8 mouse cellular contexts compared by ENCODE assay signal in the genomic region with DNA sequence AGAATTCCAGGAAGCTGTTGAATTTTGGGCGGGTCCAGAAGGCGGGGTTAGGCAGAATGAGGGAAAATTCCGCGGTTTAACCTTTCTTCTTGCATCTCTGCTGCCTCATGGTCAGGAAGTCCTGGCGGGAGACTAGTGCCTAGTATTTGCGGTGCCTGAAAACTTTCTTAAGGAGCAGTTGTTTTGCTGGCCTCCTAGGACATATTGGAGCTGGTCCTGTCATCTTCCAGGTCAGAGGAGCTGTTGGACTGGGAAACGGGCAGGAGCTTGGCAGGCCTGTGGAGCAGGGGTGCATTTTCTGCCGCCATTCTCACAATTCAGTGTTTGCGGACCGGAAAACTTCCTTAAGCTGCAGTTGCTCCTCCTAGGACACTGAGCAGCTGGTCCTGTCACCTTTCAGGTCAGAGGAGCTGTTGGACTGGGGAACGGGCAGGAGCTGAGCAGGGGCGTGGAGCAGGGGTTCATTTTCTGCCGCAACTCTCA. TPM values are rescaled to one million over a fixed set of nuclear protein-coding genes. Genes with fewer than 3 reads are reported as not detected.
DNase-seq lines count a peak whose midpoint lies in the region; ATAC-seq lines count a peak whose summit lies in the region.

No protein-coding gene starts in this region.

- 38% methylated on average over 13 of the region's 13 CpGs for WGBS in hindbrain, embryonic 11.5 days
- 48% methylated on average over 13 of the region's 13 CpGs for WGBS in hindbrain, embryonic 16.5 days
- 36% methylated on average over 13 of the region's 13 CpGs for WGBS in intestine, embryonic 14.5 days
- WGBS in midbrain, embryonic 13.5 days: 44% methylated on average over 13 of the region's 13 CpGs

- H3K4me2 ChIP-seq in hindbrain, embryonic 11.5 days (replicated peaks; ENCODE audit: low read depth, low read length): peak overlapping the region; percentile 21; the same call in 1 of the 2 replicates
- no peak overlapping the region for H3K4me2 ChIP-seq in hindbrain, embryonic 16.5 days (ENCODE audit: low read length)
- peak overlapping the region; percentile 40 for H3K4me2 ChIP-seq in intestine, embryonic 14.5 days (ENCODE audit: low read length)
- peak overlapping the region; percentile 9; the same call in 1 of the 2 replicates for H3K4me2 ChIP-seq in midbrain, embryonic 13.5 days (replicated peaks)

- H3K27me3 ChIP-seq in hindbrain, embryonic 11.5 days (ENCODE audit: control insufficient read depth, insufficient read depth, low read length): no peaks in the 10 kb centered on the region
- H3K27me3 ChIP-seq in hindbrain, embryonic 16.5 days (replicated peaks; ENCODE audit: control insufficient read depth, insufficient read depth, low read length): no peaks in the 10 kb centered on the region
- no peaks in the 10 kb centered on the region for H3K27me3 ChIP-seq in intestine, embryonic 14.5 days (replicated peaks; ENCODE audit: control insufficient read depth, insufficient read depth, low read length)
- H3K27me3 ChIP-seq in midbrain, embryonic 13.5 days: no peaks in the 10 kb centered on the region

- H3K4me3 ChIP-seq in hindbrain, embryonic 11.5 days (ENCODE audit: low read depth, low read length): no peak overlapping the region
- H3K4me3 ChIP-seq in hindbrain, embryonic 16.5 days (ENCODE audit: low read length): no peak overlapping the region
- H3K4me3 ChIP-seq in intestine, embryonic 14.5 days (ENCODE audit: low read depth, low read length): peak overlapping the region; percentile 28
- no peak overlapping the region for H3K4me3 ChIP-seq in midbrain, embryonic 13.5 days (replicated peaks)

- H3K9ac ChIP-seq in hindbrain, embryonic 11.5 days (ENCODE audit: low read depth, low read length): no peak overlapping the region
- H3K9ac ChIP-seq in hindbrain, embryonic 16.5 days (ENCODE audit: low read depth, low read length): no peak overlapping the region
- H3K9ac ChIP-seq in intestine, embryonic 14.5 days (ENCODE audit: low read length): peak overlapping the region; percentile 36
- no peak overlapping the region for H3K9ac ChIP-seq in midbrain, embryonic 13.5 days (replicated peaks)

- H3K27ac ChIP-seq in hindbrain, embryonic 11.5 days (ENCODE audit: low read depth, low read length): no peak overlapping the region
- no peak overlapping the region for H3K27ac ChIP-seq in hindbrain, embryonic 16.5 days (ENCODE audit: low read depth, low read length)
- H3K27ac ChIP-seq in intestine, embryonic 14.5 days (ENCODE audit: low read depth): no peak overlapping the region
- no peak overlapping the region for H3K27ac ChIP-seq in midbrain, embryonic 13.5 days

- H3K9me3 ChIP-seq in hindbrain, embryonic 11.5 days (ENCODE audit: control insufficient read depth, low read length): peaks cover 6% of the 10 kb centered on the region
- H3K9me3 ChIP-seq in hindbrain, embryonic 16.5 days (ENCODE audit: control insufficient read depth, low read length): peaks cover 6% of the 10 kb centered on the region
- H3K9me3 ChIP-seq in intestine, embryonic 14.5 days (ENCODE audit: control insufficient read depth, low read length): no peaks in the 10 kb centered on the region
- H3K9me3 ChIP-seq in midbrain, embryonic 13.5 days: peaks cover 17% of the 10 kb centered on the region; the same call in 1 of the 2 replicates

- H3K36me3 ChIP-seq in hindbrain, embryonic 11.5 days (ENCODE audit: control insufficient read depth, insufficient read depth, low read length): no peaks in the 10 kb centered on the region
- no peaks in the 10 kb centered on the region for H3K36me3 ChIP-seq in hindbrain, embryonic 16.5 days (ENCODE audit: control insufficient read depth, insufficient read depth, low read length)
- no peaks in the 10 kb centered on the region for H3K36me3 ChIP-seq in intestine, embryonic 14.5 days (ENCODE audit: control insufficient read depth, insufficient read depth, low read length)
- H3K36me3 ChIP-seq in midbrain, embryonic 13.5 days: no peaks in the 10 kb centered on the region

- peak; percentile 18 for DNase-seq in hindbrain, embryonic 11.5 days (ENCODE audit: low spot score)
- DNase-seq in embryo, embryonic 10 days (ENCODE audit: low spot score): peak; percentile 49
- DNase-seq in intestine, embryonic 14.5 days (ENCODE audit: low spot score): no peak
- no peak for DNase-seq in spleen, adult 18-20 months
- DNase-seq in layer of hippocampus, postnatal 25 days (ENCODE audit: extremely low spot score in 1 of 2, low spot score in 1 of 2): no peak
- DNase-seq in left cerebral cortex, adult 9 months (ENCODE audit: low spot score in 2 of 2): no peak

- no peaks in the 10 kb centered on the region for H3K4me1 ChIP-seq in hindbrain, embryonic 11.5 days (replicated peaks; ENCODE audit: control insufficient read depth, insufficient read depth, low read length)
- no peaks in the 10 kb centered on the region for H3K4me1 ChIP-seq in hindbrain, embryonic 16.5 days (ENCODE audit: control insufficient read depth, insufficient read depth, low read depth, low read length)
- H3K4me1 ChIP-seq in intestine, embryonic 14.5 days (replicated peaks; ENCODE audit: control insufficient read depth, insufficient read depth, low read length): no peaks in the 10 kb centered on the region; the same call in 1 of the 2 replicates
- no peaks in the 10 kb centered on the region for H3K4me1 ChIP-seq in midbrain, embryonic 13.5 days (replicated peaks)

- ATAC-seq in hindbrain, embryonic 11.5 days (ENCODE audit: low FRiP score): no peak
- no peak for ATAC-seq in hindbrain, embryonic 16.5 days
- ATAC-seq in intestine, embryonic 14.5 days (replicated peaks; ENCODE audit: low FRiP score, low TSS enrichment, low read depth): no peak
- ATAC-seq in midbrain, embryonic 13.5 days: no peak

RNA-seq across cellular contexts. Expression of a gene that starts 43.1 kb away (rescaled TPM):
- polyA plus RNA-seq in hindbrain, embryonic 11.5 days (2014; fragmentation: Nextera tagmentation; extraction: Ambion mirVana): 6.5 and 8.1 TPM in 2 replicates
- polyA plus RNA-seq in hindbrain, embryonic 16.5 days (2015; fragmentation: Nextera tagmentation; extraction: Ambion mirVana): 4.4 and 5.2 TPM in 2 replicates
- 5.0 and 6.3 TPM in 2 replicates for polyA plus RNA-seq in intestine, embryonic 14.5 days (2014; fragmentation: Nextera tagmentation; extraction: Ambion mirVana)
- polyA plus RNA-seq in midbrain, embryonic 13.5 days (2015; fragmentation: Nextera tagmentation; extraction: Ambion mirVana): 4.0 and 4.6 TPM in 2 replicates
- total RNA-seq in layer of hippocampus, postnatal 25 days (2021): 1 to 10 TPM; 2.2 to 3.2 TPM

Comparison
In these comparisons a context has a peak if more than half of its experiments do, and no peak if none do; other contexts are left out.
1. DNase-seq: peak in hindbrain, embryonic 11.5 days (single experiment) and embryo, embryonic 10 days (single experiment); none in intestine, embryonic 14.5 days (single experiment), spleen, adult 18-20 months (0 of 2), layer of hippocampus, postnatal 25 days (0 of 2) and left cerebral cortex, adult 9 months (0 of 2).